Mouse (Mus musculus) lung, postnatal 0 days (tissue): ENCODE measurements around the gene Abhd14b.

Source experiments
- CTCF ChIP-seq: IDR thresholded peaks from 2 replicates; pipeline ENCODE4 v1.5.1; 2016; ENCODE audit warnings: antibody characterized with exemption, mild to moderate bottlenecking
- EP300 ChIP-seq: IDR thresholded peaks from 2 replicates; pipeline ENCODE4 v1.6.1; 2016; ENCODE audit warnings: antibody characterized with exemption, mild to moderate bottlenecking, control low read depth

DNA sequence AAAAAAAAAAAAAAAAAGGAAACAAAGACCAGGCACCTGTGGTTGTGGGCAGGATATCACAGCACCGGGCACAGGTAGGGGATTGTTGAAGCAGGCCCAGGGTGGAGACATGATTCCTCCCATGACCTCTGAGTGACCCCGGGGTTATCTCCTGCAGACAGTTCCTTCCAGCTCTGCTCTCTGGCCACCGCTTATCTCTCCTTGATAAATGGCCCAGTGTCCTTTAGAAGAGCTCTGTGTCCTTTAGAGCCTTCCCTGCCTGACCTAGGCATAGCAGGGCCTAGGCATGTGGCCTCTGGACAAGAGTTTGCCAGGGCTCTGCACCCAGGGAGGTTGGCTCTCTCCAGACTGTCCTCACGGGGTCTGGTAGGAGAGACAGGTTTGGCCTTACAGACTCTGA is 49.5 kb upstream of the Abhd14b start:
- no peak for TF ChIP-seq CTCF
- TF ChIP-seq EP300, result no peak
